Comparison of ENCODE assay signal across 8 mouse cellular contexts in genomic region chr7:109613531-109614021, GRCm38 (mm10).
DNase-seq lines count a peak whose midpoint lies in the region; ATAC-seq and TF ChIP-seq lines count a peak whose summit lies in the region.

No protein-coding gene starts in this region.

- H3K27me3 ChIP-seq in heart, embryonic 15.5 days: no peaks in the 10 kb centered on the region
- no peaks in the 10 kb centered on the region for H3K27me3 ChIP-seq in limb, embryonic 14.5 days (ENCODE audit: control insufficient read depth, insufficient read depth, low read length)

- H3K9ac ChIP-seq in heart, embryonic 15.5 days: no peak overlapping the region
- H3K9ac ChIP-seq in limb, embryonic 14.5 days (ENCODE audit: low read depth, low read length, severe bottlenecking): no peak overlapping the region

- peak overlapping the region; percentile 60 for H3K4me3 ChIP-seq in heart, embryonic 15.5 days
- no peak overlapping the region for H3K4me3 ChIP-seq in limb, embryonic 14.5 days (replicated peaks; ENCODE audit: low read length)

- 40% methylated on average over 5 of the region's 5 CpGs for WGBS in heart, embryonic 15.5 days
- 61% methylated on average over 5 of the region's 5 CpGs for WGBS in limb, embryonic 14.5 days

- peaks cover 82% of the 10 kb centered on the region for H3K4me1 ChIP-seq in heart, embryonic 15.5 days (replicated peaks)
- peaks cover 35% of the 10 kb centered on the region for H3K4me1 ChIP-seq in limb, embryonic 14.5 days (ENCODE audit: control insufficient read depth, insufficient read depth, low read length)

- peak; percentile 53 for DNase-seq in embryo, embryonic 11 days
- no peak for DNase-seq in embryo, embryonic 10 days (ENCODE audit: low spot score)
- DNase-seq in Muller cell, postnatal 12 days (ENCODE audit: inconsistent ontology term): peak; percentile 78
- DNase-seq in limb, embryonic 14.5 days (ENCODE audit: low spot score): peak; percentile 32
- DNase-seq in thymus, postnatal 36 days: no peak
- DNase-seq in layer of hippocampus, adult 18-20 months (ENCODE audit: low spot score in 2 of 2): no peak
- no peak for DNase-seq in adrenal gland, adult 8-10 months

- ATAC-seq in heart, embryonic 15.5 days (replicated peaks; ENCODE audit: insufficient number of reproducible peaks, insufficient read depth, low FRiP score, low read depth): no peak
- ATAC-seq in limb, embryonic 14.5 days (ENCODE audit: low FRiP score, low read depth): no peak

- TF ChIP-seq POLR2A in limb, embryonic 14.5 days (IDR thresholded peaks at IDR 0.05; ENCODE audit: borderline replicate concordance, extremely low read depth, insufficient read depth, insufficient read length): no peak

- peak overlapping the region; percentile 96 for H3K27ac ChIP-seq in heart, embryonic 15.5 days
- no peak overlapping the region; the same call in 1 of the 2 replicates for H3K27ac ChIP-seq in limb, embryonic 14.5 days (replicated peaks; ENCODE audit: low read depth, low read length)

- peak overlapping the region; percentile 80 for H3K4me2 ChIP-seq in heart, embryonic 15.5 days
- H3K4me2 ChIP-seq in limb, embryonic 14.5 days (replicated peaks; ENCODE audit: low read depth, low read length, severe bottlenecking): no peak overlapping the region

- no peaks in the 10 kb centered on the region for H3K36me3 ChIP-seq in heart, embryonic 15.5 days
- H3K36me3 ChIP-seq in limb, embryonic 14.5 days (ENCODE audit: control insufficient read depth, insufficient read depth, low read length): peaks cover 9% of the 10 kb centered on the region; the same call in 1 of the 2 replicates

- H3K9me3 ChIP-seq in heart, embryonic 15.5 days (replicated peaks): no peaks in the 10 kb centered on the region
- no peaks in the 10 kb centered on the region for H3K9me3 ChIP-seq in limb, embryonic 14.5 days (ENCODE audit: control insufficient read depth, low read length)

Comparison
In these comparisons a context has a peak if more than half of its experiments do, and no peak if none do; other contexts are left out.
1. DNase-seq: peak in embryo, embryonic 11 days (single experiment), Muller cell, postnatal 12 days (single experiment) and limb, embryonic 14.5 days (single experiment); none in embryo, embryonic 10 days (single experiment), thymus, postnatal 36 days (0 of 2), layer of hippocampus, adult 18-20 months (0 of 2) and adrenal gland, adult 8-10 months (single experiment).